28 mouse cellular contexts compared by ENCODE assay signal in genomic region chr12:77776011-77776546, GRCm38 (mm10).
DNase-seq lines count a peak whose midpoint lies in the region; ATAC-seq and TF ChIP-seq lines count a peak whose summit lies in the region.
"Had no signal": no experiment of that assay in that cellular context is flagged by ENCODE, and none has a peak within 500 bp of the region (broad histone marks: within the 10 kb centered on the region; RNA-seq: fewer than 3 reads in every experiment).

No protein-coding gene starts in this region.

- TF ChIP-seq CTCF in gastrocnemius, adult 2 months (IDR thresholded peaks at IDR 0.05) = no peak

- ATAC-seq in hindbrain, embryonic 13.5 days (ENCODE audit: low FRiP score) = no peak
- peak; percentile 54; the same call in 1 of the 2 replicates for ATAC-seq in neural tube, embryonic 13.5 days (ENCODE audit: low read depth)
- peak; percentile 64 for ATAC-seq in midbrain, embryonic 15.5 days (replicated peaks)
- ATAC-seq: activated CD4-positive, CD25-positive, alpha-beta regulatory T cell, adult 4 months; forebrain, embryonic 14.5 days; intestine, postnatal 0 days had no signal

- 56% methylated on average over 6 of the region's 6 CpGs for WGBS in hindbrain, embryonic 13.5 days
- WGBS in hindbrain, embryonic 10.5 days = 83% methylated on average over 6 of the region's 6 CpGs
- WGBS in neural tube, embryonic 13.5 days = 58% methylated on average over 6 of the region's 6 CpGs
- 46% methylated on average over 6 of the region's 6 CpGs for WGBS in midbrain, embryonic 15.5 days

- no peak for DNase-seq in hindbrain, embryonic 10.5 days (ENCODE audit: low spot score)
- no peak for DNase-seq in neural tube, embryonic 10.5 days (ENCODE audit: extremely low spot score, low spot score)
- no peak for DNase-seq in urinary bladder, postnatal 14 days (ENCODE audit: low spot score)
- no peak for DNase-seq in gastrocnemius, adult 2 months
- DNase-seq: adrenal gland, adult 2 months; B cell, adult 2 months; cerebellum, adult 8-10 months; cerebellum, postnatal 25 days; gastrocnemius, postnatal 10 days; kidney, adult 9 months; kidney, postnatal 14 days; layer of hippocampus, adult 9-11 months; liver; lung, adult 2 months; lung, postnatal 10 days; right cerebral cortex, postnatal 25 days had no signal

- H3K9ac ChIP-seq in hindbrain, embryonic 13.5 days = no peak overlapping the region
- H3K9ac ChIP-seq in neural tube, embryonic 13.5 days = no peak overlapping the region
- no peak overlapping the region for H3K9ac ChIP-seq in midbrain, embryonic 15.5 days
- H3K9ac ChIP-seq: embryonic facial prominence, embryonic 15.5 days; heart, embryonic 15.5 days; liver, embryonic 14.5 days; stomach, embryonic 15.5 days had no signal

- H3K4me3 ChIP-seq in hindbrain, embryonic 13.5 days = no peak overlapping the region
- H3K4me3 ChIP-seq in hindbrain, embryonic 10.5 days = no peak overlapping the region
- H3K4me3 ChIP-seq in neural tube, embryonic 13.5 days = no peak overlapping the region
- no peak overlapping the region for H3K4me3 ChIP-seq in midbrain, embryonic 15.5 days
- H3K4me3 ChIP-seq in gastrocnemius, adult 2 months = no peak overlapping the region
- H3K4me3 ChIP-seq: embryonic facial prominence, embryonic 10.5 days; embryonic facial prominence, embryonic 15.5 days; heart, embryonic 15.5 days; myocyte; stomach, embryonic 15.5 days had no signal

- no peaks in the 10 kb centered on the region for H3K9me3 ChIP-seq in hindbrain, embryonic 13.5 days
- H3K9me3 ChIP-seq in hindbrain, embryonic 10.5 days = no peaks in the 10 kb centered on the region
- no peaks in the 10 kb centered on the region for H3K9me3 ChIP-seq in neural tube, embryonic 13.5 days
- no peaks in the 10 kb centered on the region for H3K9me3 ChIP-seq in midbrain, embryonic 15.5 days
- H3K9me3 ChIP-seq: embryonic facial prominence, embryonic 10.5 days; embryonic facial prominence, embryonic 15.5 days; heart, embryonic 15.5 days; stomach, embryonic 15.5 days had no signal

- no peaks in the 10 kb centered on the region for H3K36me3 ChIP-seq in hindbrain, embryonic 13.5 days
- H3K36me3 ChIP-seq in hindbrain, embryonic 10.5 days = no peaks in the 10 kb centered on the region
- no peaks in the 10 kb centered on the region for H3K36me3 ChIP-seq in neural tube, embryonic 13.5 days
- H3K36me3 ChIP-seq in midbrain, embryonic 15.5 days (replicated peaks) = no peaks in the 10 kb centered on the region
- H3K36me3 ChIP-seq: embryonic facial prominence, embryonic 10.5 days; embryonic facial prominence, embryonic 15.5 days; heart, embryonic 15.5 days; stomach, embryonic 15.5 days had no signal

- H3K4me2 ChIP-seq in hindbrain, embryonic 13.5 days = no peak overlapping the region
- no peak overlapping the region for H3K4me2 ChIP-seq in neural tube, embryonic 13.5 days
- no peak overlapping the region for H3K4me2 ChIP-seq in midbrain, embryonic 15.5 days
- H3K4me2 ChIP-seq: embryonic facial prominence, embryonic 15.5 days; heart, embryonic 15.5 days; stomach, embryonic 15.5 days had no signal

- no peaks in the 10 kb centered on the region for H3K27me3 ChIP-seq in hindbrain, embryonic 13.5 days
- H3K27me3 ChIP-seq in hindbrain, embryonic 10.5 days (ENCODE audit: insufficient read depth, poor library complexity, severe bottlenecking) = no peaks in the 10 kb centered on the region
- H3K27me3 ChIP-seq in neural tube, embryonic 13.5 days = no peaks in the 10 kb centered on the region
- no peaks in the 10 kb centered on the region for H3K27me3 ChIP-seq in midbrain, embryonic 15.5 days (replicated peaks)
- H3K27me3 ChIP-seq: embryonic facial prominence, embryonic 15.5 days; heart, embryonic 15.5 days; stomach, embryonic 15.5 days had no signal

- H3K4me1 ChIP-seq in hindbrain, embryonic 13.5 days (replicated peaks) = peaks cover 30% of the 10 kb centered on the region
- H3K4me1 ChIP-seq in hindbrain, embryonic 10.5 days (replicated peaks) = peaks cover 7% of the 10 kb centered on the region
- peaks cover 37% of the 10 kb centered on the region for H3K4me1 ChIP-seq in neural tube, embryonic 13.5 days (replicated peaks)
- peaks cover 13% of the 10 kb centered on the region; the same call in 1 of the 2 replicates for H3K4me1 ChIP-seq in midbrain, embryonic 15.5 days
- H3K4me1 ChIP-seq: embryonic facial prominence, embryonic 15.5 days; stomach, embryonic 15.5 days had no signal

- intact Hi-C loops in gastrocnemius, adult 2 months (cut with DNase I) = no loop called here

- H3K27ac ChIP-seq in hindbrain, embryonic 13.5 days = peak overlapping the region; percentile 58
- H3K27ac ChIP-seq in hindbrain, embryonic 10.5 days = no peak overlapping the region
- no peak overlapping the region for H3K27ac ChIP-seq in neural tube, embryonic 13.5 days (replicated peaks)
- H3K27ac ChIP-seq in midbrain, embryonic 15.5 days = peak overlapping the region; percentile 34; the same call in 1 of the 2 replicates
- H3K27ac ChIP-seq in gastrocnemius, adult 2 months = no peak overlapping the region
- H3K27ac ChIP-seq: embryonic facial prominence, embryonic 10.5 days; embryonic facial prominence, embryonic 15.5 days; heart, embryonic 15.5 days; liver, embryonic 14.5 days; stomach, embryonic 15.5 days had no signal

Comparison
In these comparisons a context has a peak if more than half of its experiments do, and no peak if none do; other contexts are left out.
1. H3K27ac ChIP-seq: peak in hindbrain, embryonic 13.5 days (single experiment) and midbrain, embryonic 15.5 days (single experiment); none in hindbrain, embryonic 10.5 days (single experiment), neural tube, embryonic 13.5 days (single experiment) and gastrocnemius, adult 2 months (single experiment).